Mouse (Mus musculus) embryonic facial prominence, embryonic 12.5 days (tissue): Measurements from ENCODE around the gene Tyw1. TPM values are rescaled to one million over a fixed set of nuclear protein-coding genes. Genes with fewer than 3 reads are reported as not detected.

Source experiments
- ATAC-seq: fragments of 200-750 bp; cut with Nextera tagmentation; 2 replicates; pipeline ENCODE4 v1.8.0; 2017; ENCODE audit not compliant: insufficient number of reproducible peaks, insufficient read depth, low FRiP score, low TSS enrichment
- H3K27ac ChIP-seq: fragments of 300-500 bp; sonication (generic); 2 replicates; pipeline ENCODE4 v1.5.1; 2016; ENCODE audit warnings: mild to moderate bottlenecking
- H3K27me3 ChIP-seq: fragments of 300-500 bp; sonication (generic); 2 replicates; pipeline ENCODE4 v1.6.1; 2016; ENCODE audit warnings: mild to moderate bottlenecking, moderate library complexity
- H3K36me3 ChIP-seq: fragments of 300-500 bp; sonication (generic); 2 replicates; pipeline ENCODE4 v1.6.1; 2016; ENCODE audit warnings: mild to moderate bottlenecking
- H3K4me1 ChIP-seq: fragments of 300-500 bp; sonication (generic); 2 replicates; pipeline ENCODE4 v1.6.1; 2016
- H3K4me2 ChIP-seq: fragments of 300-500 bp; sonication (generic); replicated peaks from 2 replicates; pipeline ENCODE4 v1.6.1; 2016; ENCODE audit warnings: mild to moderate bottlenecking, moderate library complexity
- H3K4me3 ChIP-seq: fragments of 300-500 bp; sonication (generic); 2 replicates; pipeline ENCODE4 v1.5.1; 2016; ENCODE audit warnings: mild to moderate bottlenecking
- H3K9ac ChIP-seq: fragments of 300-500 bp; sonication (generic); 2 replicates; pipeline ENCODE4 v1.6.1; 2016; ENCODE audit warnings: mild to moderate bottlenecking, moderate library complexity
- H3K9me3 ChIP-seq: fragments of 300-500 bp; sonication (generic); 2 replicates; pipeline ENCODE4 v1.6.1; 2016; ENCODE audit warnings: mild to moderate bottlenecking, moderate library complexity
- WGBS: fragments of 180-500 bp; shearing (Covaris S2); methylation state at CpG from one replicate; pipeline ENCODE4 v1.1.7; 2016; 5-methylcytosine and 5-hydroxymethylcytosine counted together
- polyA plus RNA-seq: library from polyadenylated mRNA; unstranded; fragments of >200 nt; fragmentation: Nextera tagmentation; extraction: Ambion mirVana; gene quantifications from 2 replicates; pipeline ENCODE4 v1.2.1, GENCODE M21; 2016

Tyw1 gene
- polyA plus RNA-seq, 1 experiment from 2014 or later = 29.8 TPM

DNA sequence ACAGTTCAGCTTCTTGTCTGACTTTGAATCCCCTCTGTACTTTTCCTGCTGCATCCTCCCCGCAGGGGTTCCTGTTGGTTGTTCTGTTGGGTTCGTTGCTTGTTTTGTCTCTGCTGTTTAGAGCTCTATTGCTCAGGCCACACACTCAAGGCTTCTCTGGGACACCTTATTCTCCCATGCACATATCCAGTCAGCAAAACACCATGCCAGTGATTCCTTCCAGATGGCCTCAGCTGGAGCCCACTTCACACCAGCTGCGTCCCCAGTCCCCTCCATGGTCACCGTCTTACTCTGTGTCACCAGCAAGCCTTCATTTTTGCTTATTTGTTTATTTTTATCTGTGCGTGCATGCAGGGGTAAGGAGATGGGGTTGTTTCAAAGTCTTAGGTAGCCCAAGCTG lies 38.5 kb downstream of the Tyw1 start:
- Histone ChIP-seq H3K9ac (no peak overlapping the region), H3K27ac (no peak overlapping the region), H3K4me3 (no peak overlapping the region), H3K36me3 (peaks cover 62% of the 10 kb centered on the region), H3K27me3 (no peaks in the 10 kb centered on the region), H3K4me2 (no peak overlapping the region), H3K9me3 (no peaks in the 10 kb centered on the region), H3K4me1 (no peaks in the 10 kb centered on the region)
- WGBS = 79% methylated on average over 5 of the region's 5 CpGs
- no peak for ATAC-seq

- 91% methylated on average over 6 of the region's 6 CpGs for WGBS
- Histone ChIP-seq H3K4me3 (no peak overlapping the region), H3K4me1 (no peaks in the 10 kb centered on the region), H3K27me3 (no peaks in the 10 kb centered on the region), H3K27ac (0 out of 2 replicates have a peak overlapping the region, but pooled peaks have one; percentile 1), H3K36me3 (peaks cover 62% of the 10 kb centered on the region), H3K9me3 (no peaks in the 10 kb centered on the region), H3K4me2 (no peak overlapping the region), H3K9ac (no peak overlapping the region)
- ATAC-seq = no peak
Measured at GRCm38 (mm10) chr5:130294598-130294997, 39.2 kb downstream of the Tyw1 start.

GRCm38 (mm10) chr5:130296071-130296470 lies 40.7 kb downstream of the Tyw1 start:
- Histone ChIP-seq H3K27ac (no peak overlapping the region), H3K27me3 (no peaks in the 10 kb centered on the region), H3K4me1 (no peaks in the 10 kb centered on the region), H3K36me3 (peaks cover 65% of the 10 kb centered on the region), H3K9me3 (no peaks in the 10 kb centered on the region), H3K9ac (no peak overlapping the region), H3K4me3 (no peak overlapping the region), H3K4me2 (no peak overlapping the region)
- no peak for ATAC-seq
- 89% methylated on average over 5 of the region's 5 CpGs for WGBS

- ATAC-seq = no peak
- WGBS = 89% methylated on average over 9 of the region's 9 CpGs
- no peaks in the 10 kb centered on the region for H3K27me3 ChIP-seq
Measured at GRCm38 (mm10) chr5:130298831-130299460, 43.5 kb downstream of the Tyw1 start.

GRCm38 (mm10) chr5:130299526-130299925 lies 44.1 kb downstream of the Tyw1 start:
- H3K36me3 ChIP-seq = peaks cover 57% of the 10 kb centered on the region
- ATAC-seq = no peak
- no peak overlapping the region for H3K27ac ChIP-seq
- no peak overlapping the region for H3K9ac ChIP-seq
- no peak overlapping the region for H3K4me3 ChIP-seq
- 96% methylated on average over 8 of the region's 8 CpGs for WGBS
- no peaks in the 10 kb centered on the region for H3K27me3 ChIP-seq
- H3K9me3 ChIP-seq = no peaks in the 10 kb centered on the region
- H3K4me1 ChIP-seq = no peaks in the 10 kb centered on the region
- no peak overlapping the region for H3K4me2 ChIP-seq

More at GRCm38 (mm10) chr5:130298831-130299460, 43.5 kb downstream of the Tyw1 start:
- H3K9me3 ChIP-seq = no peaks in the 10 kb centered on the region
- no peaks in the 10 kb centered on the region for H3K4me1 ChIP-seq
- no peak overlapping the region for H3K4me3 ChIP-seq
- H3K9ac ChIP-seq = no peak overlapping the region
- H3K4me2 ChIP-seq = no peak overlapping the region
- no peak overlapping the region for H3K27ac ChIP-seq
- peaks cover 56% of the 10 kb centered on the region for H3K36me3 ChIP-seq

DNA sequence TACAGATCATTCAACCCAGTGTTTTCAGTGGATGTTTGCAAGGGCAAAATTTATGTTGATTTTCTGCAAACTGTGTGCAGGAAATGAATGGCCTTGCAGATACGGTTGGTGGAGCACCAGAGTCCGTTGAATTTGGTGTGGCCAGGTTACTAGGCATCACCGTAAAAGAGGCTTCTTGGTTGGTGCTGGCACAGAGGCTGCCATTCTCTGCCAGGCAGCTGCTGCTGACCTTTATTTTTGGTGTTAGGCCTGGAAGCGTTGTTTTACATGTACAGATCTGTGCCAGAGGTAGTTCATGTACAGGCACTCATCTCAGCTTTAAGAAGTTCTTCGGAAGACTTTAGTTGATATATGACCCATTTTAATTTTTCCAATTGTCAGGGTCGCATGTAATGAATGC lies 48.2 kb downstream of the Tyw1 start:
- Histone ChIP-seq H3K4me2 (no peak overlapping the region), H3K36me3 (peaks cover 54% of the 10 kb centered on the region), H3K27ac (no peak overlapping the region), H3K27me3 (no peaks in the 10 kb centered on the region), H3K9me3 (no peaks in the 10 kb centered on the region), H3K4me3 (no peak overlapping the region), H3K4me1 (no peaks in the 10 kb centered on the region), H3K9ac (no peak overlapping the region)
- ATAC-seq = no peak
- WGBS = 93% methylated on average over 6 of the region's 6 CpGs

GRCm38 (mm10) chr5:130307921-130308320 lies 52.5 kb downstream of the Tyw1 start:
- Histone ChIP-seq H3K4me3 (no peak overlapping the region), H3K9me3 (no peaks in the 10 kb centered on the region), H3K36me3 (peaks cover 29% of the 10 kb centered on the region), H3K4me1 (no peaks in the 10 kb centered on the region), H3K4me2 (no peak overlapping the region), H3K9ac (no peak overlapping the region), H3K27ac (no peak overlapping the region), H3K27me3 (no peaks in the 10 kb centered on the region)
- ATAC-seq = no peak
- 84% methylated on average over 7 of the region's 7 CpGs for WGBS

- no peak for ATAC-seq
- over 99% methylated on average over 4 of the region's 4 CpGs for WGBS
- no peaks in the 10 kb centered on the region for H3K27me3 ChIP-seq
- no peak overlapping the region for H3K9ac ChIP-seq
- H3K4me1 ChIP-seq = no peaks in the 10 kb centered on the region
- no peak overlapping the region for H3K27ac ChIP-seq
- no peak overlapping the region for H3K4me2 ChIP-seq
- peaks cover 24% of the 10 kb centered on the region for H3K36me3 ChIP-seq
- no peaks in the 10 kb centered on the region for H3K9me3 ChIP-seq
- H3K4me3 ChIP-seq = no peak overlapping the region
Measured at GRCm38 (mm10) chr5:130310077-130310476, 54.7 kb downstream of the Tyw1 start.

DNA sequence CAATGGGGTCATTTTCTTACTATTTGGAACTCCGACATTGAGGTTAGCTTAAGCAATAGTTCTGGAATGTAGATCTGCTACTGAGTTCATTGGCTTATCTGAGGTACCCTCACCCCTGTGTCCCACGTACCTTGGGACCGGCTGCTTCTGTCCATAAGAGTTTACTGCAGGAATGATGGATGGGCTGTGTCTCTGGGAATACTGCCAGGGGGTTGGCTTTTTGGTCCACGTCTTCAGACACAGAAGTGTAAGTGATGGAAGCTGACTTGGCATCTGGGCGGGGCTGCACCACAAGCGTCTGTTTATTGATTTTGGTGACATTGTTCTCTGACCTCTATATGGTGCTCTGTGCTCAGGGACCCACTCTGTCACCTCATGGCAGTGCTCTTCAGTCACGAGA lies 55.4 kb downstream of the Tyw1 start:
- H3K27me3 ChIP-seq = no peaks in the 10 kb centered on the region
- no peaks in the 10 kb centered on the region for H3K9me3 ChIP-seq
- no peak overlapping the region for H3K9ac ChIP-seq
- no peak overlapping the region for H3K27ac ChIP-seq
- peaks cover 16% of the 10 kb centered on the region for H3K36me3 ChIP-seq
- H3K4me2 ChIP-seq = no peak overlapping the region
- 87% methylated on average over 7 of the region's 7 CpGs for WGBS
- ATAC-seq = no peak
- H3K4me1 ChIP-seq = no peaks in the 10 kb centered on the region
- no peak overlapping the region for H3K4me3 ChIP-seq

- no peaks in the 10 kb centered on the region for H3K4me1 ChIP-seq
- no peak overlapping the region for H3K4me2 ChIP-seq
- no peak overlapping the region for H3K9ac ChIP-seq
- H3K27me3 ChIP-seq = no peaks in the 10 kb centered on the region
- 79% methylated on average over 3 of the region's 3 CpGs for WGBS
- H3K9me3 ChIP-seq = no peaks in the 10 kb centered on the region
- H3K36me3 ChIP-seq = peaks cover 12% of the 10 kb centered on the region; the same call in 1 of the 2 replicates
- H3K4me3 ChIP-seq = no peak overlapping the region
- H3K27ac ChIP-seq = no peak overlapping the region
- ATAC-seq = no peak
Measured at GRCm38 (mm10) chr5:130313488-130313887, 58.1 kb downstream of the Tyw1 start.

DNA sequence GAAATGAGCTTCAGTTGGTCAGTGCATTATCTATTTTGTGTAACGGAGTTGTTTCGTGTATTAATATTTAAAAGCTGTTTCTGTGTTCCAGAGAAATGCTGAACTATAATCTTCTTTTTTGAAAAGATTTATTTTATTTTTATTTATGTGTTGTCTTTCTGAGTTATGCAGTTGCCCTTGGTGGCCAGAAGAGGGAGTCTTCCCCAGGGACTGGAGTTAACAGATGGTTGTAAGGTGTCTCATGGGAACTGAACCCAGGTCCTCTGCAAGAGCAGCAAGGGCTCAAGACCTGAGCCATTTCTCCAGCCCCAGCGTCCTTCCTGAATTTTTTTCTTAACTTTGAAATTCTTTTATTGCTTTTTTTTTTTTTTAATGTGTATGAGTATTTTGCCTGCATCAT lies 59.5 kb downstream of the Tyw1 start:
- 91% methylated on average over 3 of the region's 3 CpGs for WGBS
- H3K36me3 ChIP-seq = peaks cover 12% of the 10 kb centered on the region; the same call in 1 of the 2 replicates

DNA sequence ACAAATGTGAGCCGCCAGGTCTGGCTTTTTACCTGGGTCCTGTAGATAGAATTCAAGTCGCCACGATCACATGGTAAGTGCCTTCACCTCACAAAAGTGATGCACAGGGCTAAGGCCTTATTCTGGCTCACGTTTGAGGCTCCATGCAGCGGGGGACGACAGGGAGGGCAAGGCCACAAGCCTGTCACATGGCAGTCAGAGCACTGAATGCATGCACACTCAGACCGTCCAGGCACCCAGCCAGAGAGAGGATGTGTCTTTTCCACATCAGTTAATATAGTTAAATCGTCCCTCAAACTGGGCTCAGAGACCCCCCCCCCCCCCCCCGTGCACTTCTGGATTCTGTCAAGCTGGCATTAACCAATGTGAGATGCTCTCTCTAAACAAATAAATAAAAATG lies 60.9 kb downstream of the Tyw1 start:
- Histone ChIP-seq H3K27me3 (no peaks in the 10 kb centered on the region), H3K9me3 (no peaks in the 10 kb centered on the region), H3K9ac (no peak overlapping the region), H3K27ac (no peak overlapping the region), H3K4me1 (no peaks in the 10 kb centered on the region), H3K4me2 (no peak overlapping the region), H3K4me3 (no peak overlapping the region), H3K36me3 (peaks cover 7% of the 10 kb centered on the region; the same call in 1 of the 2 replicates)
- WGBS = 89% methylated on average over 9 of the region's 9 CpGs
- ATAC-seq = no peak

More for the DNA sequence above, 59.5 kb downstream of the Tyw1 start:
- Histone ChIP-seq H3K9me3 (no peaks in the 10 kb centered on the region), H3K27me3 (no peaks in the 10 kb centered on the region), H3K4me2 (no peak overlapping the region), H3K27ac (no peak overlapping the region), H3K4me1 (no peaks in the 10 kb centered on the region), H3K4me3 (no peak overlapping the region), H3K9ac (no peak overlapping the region)
- no peak for ATAC-seq
